Mouse (Mus musculus) brain, embryonic 14.5 days (tissue): ENCODE results near the gene Tnfrsf9.

Experiments
- CTCF ChIP-seq: fragments of 200-500 bp; IDR thresholded peaks from 2 replicates; pipeline ENCODE4 v1.5.1; 2012; ENCODE audit warnings: inconsistent platforms, mild to moderate bottlenecking, moderate library complexity, borderline replicate concordance; ENCODE audit not compliant: insufficient read depth, insufficient read length; ENCODE audit errors: extremely low read depth
- POLR2A ChIP-seq: fragments of 200-500 bp; IDR thresholded peaks from 2 replicates; pipeline ENCODE4 v1.6.1; 2012; ENCODE audit warnings: mild to moderate bottlenecking, inconsistent platforms, borderline replicate concordance; ENCODE audit not compliant: poor library complexity, insufficient read depth, insufficient read length, severe bottlenecking; ENCODE audit errors: extremely low read depth

DNA sequence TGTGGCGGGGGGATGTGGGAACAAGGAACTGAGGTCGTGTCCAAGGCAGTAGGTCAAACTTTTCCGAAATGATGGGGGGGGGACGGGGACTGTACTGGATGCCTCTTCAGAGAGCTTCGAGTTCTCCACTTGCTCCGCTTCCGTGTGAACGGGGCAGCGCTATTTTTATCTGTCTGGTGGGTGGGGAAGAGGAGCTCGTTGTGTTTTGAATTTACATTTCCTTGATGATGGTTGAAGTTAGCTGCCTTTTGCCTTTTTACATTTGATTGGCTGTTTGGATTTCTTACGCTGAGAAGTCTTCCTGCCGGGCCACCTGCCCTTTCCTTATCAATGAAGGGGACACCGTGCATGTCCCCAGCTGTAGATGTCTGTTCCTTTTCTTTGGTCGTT is 23.7 kb downstream of the Tnfrsf9 start:
- no peak for TF ChIP-seq POLR2A
- TF ChIP-seq CTCF: no peak
